Mouse (Mus musculus): ENCODE measurements around the gene Ubap2.

Gene Ubap2

DNA sequence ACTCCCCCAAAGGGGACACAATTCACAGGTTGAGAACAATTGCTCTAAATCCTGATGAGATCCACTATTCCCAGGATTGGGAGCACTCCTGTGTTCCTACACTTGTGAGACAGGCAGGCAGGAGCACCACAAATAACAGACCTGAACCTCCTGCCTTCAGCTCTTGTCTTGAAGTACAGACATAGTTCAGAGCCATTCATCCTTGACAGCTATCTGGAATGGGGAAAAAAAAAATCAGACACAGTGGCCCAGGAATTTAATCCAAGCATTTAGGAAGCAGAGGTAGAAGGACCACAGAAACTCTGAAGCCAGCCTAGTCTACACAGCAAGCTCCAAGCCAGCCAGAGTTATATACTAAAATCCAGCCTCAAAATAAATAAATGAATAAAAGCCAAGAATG, 6.8 kb downstream of the Ubap2 start:
- in situ Hi-C loops (cut with MboI; ENCODE audit: unreplicated experiment in 2 of 2) = no loop called here

DNA sequence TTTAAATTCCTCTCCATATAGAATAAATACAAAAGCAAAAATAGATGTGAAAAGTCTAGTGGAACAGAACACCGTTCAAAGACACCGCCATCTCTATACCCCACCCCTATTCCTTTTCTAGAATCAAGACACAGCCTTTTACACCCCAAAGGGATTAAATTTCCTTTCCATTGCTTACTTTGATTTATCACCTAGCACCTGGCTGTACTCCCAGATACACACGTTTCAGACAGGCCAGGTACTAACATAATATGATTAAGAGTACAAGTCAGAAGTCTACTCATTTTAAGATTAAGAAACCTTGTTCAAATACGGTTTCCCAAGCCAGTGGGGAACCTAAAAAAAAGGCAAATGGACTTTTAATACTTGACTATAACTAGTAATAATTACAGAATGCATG, 8.6 kb downstream of the Ubap2 start:
- in situ Hi-C loops (cut with MboI; ENCODE audit: unreplicated experiment in 2 of 2) = no loop called here

DNA sequence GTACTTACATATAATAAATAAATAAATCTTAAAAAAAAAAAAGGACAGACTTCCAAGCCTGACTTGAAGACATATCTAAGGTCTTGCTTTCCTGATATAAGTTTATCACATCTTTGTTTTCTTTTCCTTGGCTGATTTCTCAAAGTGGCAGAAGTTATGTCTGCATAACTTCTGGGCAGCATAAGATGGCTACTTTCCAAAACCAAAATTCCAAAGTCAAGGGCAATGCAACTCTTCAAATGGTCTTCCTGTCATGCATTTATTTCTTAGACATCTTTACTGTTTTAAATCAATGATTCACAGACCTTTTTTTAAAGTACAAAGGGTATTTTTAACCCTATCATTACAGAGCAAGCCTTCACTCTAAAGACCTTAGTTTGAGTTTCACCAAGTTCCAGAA, 14.3 kb downstream of the Ubap2 start:
- in situ Hi-C loops (cut with MboI; ENCODE audit: unreplicated experiment in 2 of 2) = no loop called here

DNA sequence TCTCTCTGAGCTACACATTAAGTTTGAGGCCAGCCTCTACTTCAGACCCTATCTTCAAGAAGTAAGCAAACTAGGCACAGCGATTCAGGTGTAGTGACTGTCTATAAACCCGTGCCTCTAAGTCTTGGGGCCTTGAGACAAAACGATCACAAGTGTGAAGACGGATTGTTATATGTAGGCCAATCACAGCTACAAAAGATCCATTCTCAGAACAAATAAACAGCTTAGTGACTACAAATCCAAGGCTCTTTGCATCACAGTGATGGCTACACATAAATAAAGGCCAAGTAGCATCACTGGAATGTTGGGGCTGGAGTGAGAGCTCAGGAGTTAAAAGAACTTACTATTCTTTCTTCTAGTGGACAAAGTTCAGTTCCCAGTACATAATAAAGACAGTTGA, 15.9 kb downstream of the Ubap2 start:
- in situ Hi-C loops (cut with MboI; ENCODE audit: unreplicated experiment in 2 of 2) = no loop called here

DNA sequence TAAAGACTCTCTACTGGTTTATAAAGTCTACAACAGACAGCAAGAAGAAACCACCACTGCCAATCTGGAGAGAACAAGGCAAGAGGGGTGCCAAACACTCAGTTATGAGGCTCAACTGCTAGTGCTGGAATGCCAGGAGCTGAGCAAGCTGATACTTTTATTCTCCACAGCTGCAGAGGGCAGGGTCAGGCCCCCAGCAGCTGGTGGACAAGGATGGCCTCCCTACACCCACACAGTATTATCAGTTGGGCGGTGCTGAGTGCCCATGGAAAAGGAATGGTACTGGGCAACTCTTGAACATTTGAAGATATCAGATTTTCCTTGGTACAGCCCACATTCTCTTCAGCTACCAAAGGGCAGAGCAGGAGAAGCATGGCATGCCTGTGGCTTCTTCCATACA, 17.2 kb downstream of the Ubap2 start:
- in situ Hi-C loops (cut with MboI; ENCODE audit: unreplicated experiment in 2 of 2) = no loop called here

DNA sequence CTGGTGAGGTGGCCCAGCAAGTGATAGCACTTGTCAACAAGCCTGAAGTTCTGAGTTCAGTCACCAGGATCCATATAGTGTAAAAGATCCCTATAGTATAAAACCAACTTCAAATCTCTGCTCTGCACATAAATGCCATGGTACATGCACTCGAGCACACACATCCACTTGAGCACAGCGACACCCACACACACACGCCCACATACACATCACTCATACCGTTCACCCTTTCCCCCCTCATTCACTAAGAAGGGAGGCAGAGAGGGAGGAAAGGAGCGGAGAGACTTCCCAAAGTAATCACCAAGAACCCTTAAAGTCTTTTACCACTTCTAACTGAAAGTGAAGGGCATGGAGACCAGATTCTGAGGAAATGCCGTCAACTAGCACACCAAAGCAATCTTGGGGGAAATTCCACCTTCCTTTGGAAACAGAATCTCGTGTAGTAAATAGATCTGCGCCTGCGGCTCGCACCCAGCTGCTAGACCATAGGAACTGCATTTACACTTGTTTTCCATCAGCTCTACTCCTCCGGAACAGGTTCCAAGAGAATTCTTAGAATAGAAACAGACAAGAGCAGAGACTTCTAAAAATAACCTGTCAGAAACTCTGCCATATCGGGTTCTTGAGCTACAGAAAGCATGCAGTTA, 19.3 kb downstream of the Ubap2 start:
- in situ Hi-C loops (cut with MboI; ENCODE audit: unreplicated experiment in 2 of 2) = no loop called here

DNA sequence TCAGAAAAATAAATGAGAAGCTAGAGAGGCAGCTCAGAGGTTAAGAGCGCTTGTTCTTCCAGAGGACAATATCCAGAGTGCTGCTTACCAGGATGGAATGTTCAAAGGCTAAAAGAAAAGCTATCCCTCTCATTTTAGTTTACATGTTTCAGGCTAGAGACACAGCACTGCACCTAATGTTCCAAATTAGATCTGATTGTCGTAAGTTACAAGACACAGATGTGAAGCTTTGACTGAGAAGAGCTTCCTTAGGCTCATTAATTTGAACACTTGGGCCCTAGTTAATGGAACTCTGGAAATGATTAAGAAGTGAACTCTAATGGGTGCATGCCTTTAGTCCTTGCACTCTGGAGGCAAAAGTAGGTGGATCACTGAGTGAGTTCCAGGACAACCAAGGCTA, 21.2 kb downstream of the Ubap2 start:
- in situ Hi-C loops (cut with MboI; ENCODE audit: unreplicated experiment in 2 of 2) = no loop called here

DNA sequence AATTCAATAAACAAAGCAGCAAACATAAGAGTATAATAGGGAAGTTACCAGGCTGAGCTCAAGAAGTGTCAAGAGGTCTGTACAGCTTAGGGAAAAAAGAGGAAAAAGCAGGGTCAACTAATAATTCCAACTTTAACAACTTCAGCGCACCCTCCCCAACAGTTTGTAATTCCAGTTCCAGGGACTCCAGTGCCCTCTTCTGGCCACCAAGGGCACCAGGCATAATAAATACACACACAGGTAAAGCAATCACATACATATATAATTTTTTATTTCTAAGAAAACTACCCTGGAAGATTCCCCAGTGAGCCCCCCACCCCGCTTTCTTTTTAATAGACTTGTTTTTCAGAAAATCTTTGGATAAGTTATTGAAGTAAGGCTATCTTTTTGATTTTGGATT, 29.5 kb downstream of the Ubap2 start:
- in situ Hi-C loops (cut with MboI; ENCODE audit: unreplicated experiment in 2 of 2) = no loop called here

DNA sequence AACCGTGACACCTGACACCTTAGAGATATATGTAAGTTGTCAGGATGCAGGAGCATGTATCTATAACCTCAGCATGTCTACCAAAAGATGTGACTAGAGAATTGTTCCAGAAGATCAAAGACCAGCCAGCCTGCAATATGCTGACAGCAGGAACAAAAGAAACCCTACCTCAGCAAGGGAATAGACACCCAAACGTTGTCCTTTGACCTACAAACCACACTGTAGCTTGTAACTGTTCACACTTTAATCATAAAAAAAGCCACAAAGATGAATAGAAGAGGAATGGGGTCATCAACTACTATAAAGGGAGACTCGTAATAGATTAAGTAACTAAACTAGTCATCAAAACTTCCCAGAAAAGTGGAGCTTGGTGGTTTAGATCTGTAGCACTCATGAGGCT, 34.0 kb downstream of the Ubap2 start:
- in situ Hi-C loops (cut with MboI; ENCODE audit: unreplicated experiment in 2 of 2) = no loop called here

DNA sequence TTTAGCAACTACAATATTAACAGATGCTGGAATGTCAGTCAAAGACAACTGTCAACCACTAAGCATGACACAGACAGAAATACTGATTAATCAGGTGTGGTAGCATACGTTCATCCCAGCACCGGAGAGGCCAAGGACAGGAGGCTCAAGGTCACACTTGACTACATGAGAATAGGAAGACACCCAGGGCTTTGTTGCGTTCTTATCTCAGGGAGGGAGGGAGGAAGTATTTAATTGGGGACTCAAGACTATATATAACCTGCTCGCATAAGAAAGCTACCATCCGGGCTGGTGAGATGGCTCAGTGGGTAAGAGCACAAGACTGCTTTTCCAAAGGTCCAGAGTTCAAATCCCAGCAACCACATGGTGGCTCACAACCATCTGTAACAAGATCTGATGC, 39.3 kb downstream of the Ubap2 start:
- in situ Hi-C loops (cut with MboI; ENCODE audit: unreplicated experiment in 2 of 2) = no loop called here

DNA sequence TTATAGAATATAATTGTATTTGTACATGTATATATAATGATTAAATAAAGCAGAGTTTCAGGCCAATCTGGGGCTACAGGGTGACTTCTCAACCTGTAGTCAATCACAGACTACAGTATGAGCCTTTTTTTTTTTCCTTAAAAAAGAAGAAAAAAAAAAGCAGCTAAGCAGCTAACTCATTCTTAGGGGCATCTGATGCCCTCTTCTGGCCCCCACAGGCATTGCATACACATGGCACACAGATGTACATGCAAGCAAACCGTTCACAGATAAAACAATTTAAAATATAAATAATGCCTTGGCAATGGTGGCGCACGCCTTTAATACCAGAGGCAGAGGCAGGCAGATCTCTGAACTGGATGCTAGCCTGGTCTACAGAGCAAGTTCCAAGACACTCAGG, 48.6 kb downstream of the Ubap2 start:
- in situ Hi-C loops (cut with MboI; ENCODE audit: unreplicated experiment in 2 of 2) = loop anchor here in 1 of 2 experiments (5.0 kb wide), 1 partner anchor 99 kb away; no protein-coding TSS in a partner anchor

DNA sequence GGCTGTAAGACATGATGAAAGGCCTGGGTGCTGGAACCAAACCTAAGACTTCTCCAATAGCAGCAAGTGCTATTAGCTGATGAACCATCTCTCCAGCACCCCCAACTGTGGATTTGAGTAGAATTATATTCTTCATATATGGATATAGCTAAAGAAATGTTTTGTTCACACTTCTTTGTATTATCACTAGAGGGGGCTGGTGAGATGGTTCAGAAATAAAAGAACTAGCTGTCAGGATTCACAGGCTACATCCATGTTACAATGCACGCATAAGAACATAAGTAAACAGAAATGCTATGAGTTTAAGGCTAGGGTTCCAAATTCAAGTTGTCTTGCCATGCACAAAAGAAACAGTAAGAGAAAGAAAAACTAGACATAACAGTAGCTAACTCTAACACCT, 49.5 kb downstream of the Ubap2 start:
- in situ Hi-C loops (cut with MboI; ENCODE audit: unreplicated experiment in 2 of 2) = loop anchor here in 1 of 2 experiments (5.0 kb wide), 1 partner anchor 98 kb away; no protein-coding TSS in a partner anchor

DNA sequence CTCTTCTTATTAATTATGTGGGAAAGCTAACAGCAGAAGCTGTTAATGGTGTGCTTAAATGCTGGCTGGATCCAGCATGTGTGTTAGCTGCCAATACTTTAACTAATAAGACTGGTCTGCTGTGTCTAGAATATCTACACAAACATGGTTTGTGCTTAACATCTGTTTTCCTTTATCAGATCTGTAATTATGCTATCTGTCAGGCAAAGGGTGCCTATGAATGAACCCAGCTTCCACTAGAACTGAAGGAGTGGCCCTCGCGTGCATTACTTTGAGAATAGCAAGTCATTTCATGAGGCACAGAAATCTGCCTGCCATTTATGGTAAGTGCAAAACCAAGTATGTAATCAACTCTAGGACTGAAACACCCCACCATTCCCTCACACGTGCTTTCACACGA, 66.9 kb downstream of the Ubap2 start:
- in situ Hi-C loops (cut with MboI; ENCODE audit: unreplicated experiment in 2 of 2) = no loop called here

DNA sequence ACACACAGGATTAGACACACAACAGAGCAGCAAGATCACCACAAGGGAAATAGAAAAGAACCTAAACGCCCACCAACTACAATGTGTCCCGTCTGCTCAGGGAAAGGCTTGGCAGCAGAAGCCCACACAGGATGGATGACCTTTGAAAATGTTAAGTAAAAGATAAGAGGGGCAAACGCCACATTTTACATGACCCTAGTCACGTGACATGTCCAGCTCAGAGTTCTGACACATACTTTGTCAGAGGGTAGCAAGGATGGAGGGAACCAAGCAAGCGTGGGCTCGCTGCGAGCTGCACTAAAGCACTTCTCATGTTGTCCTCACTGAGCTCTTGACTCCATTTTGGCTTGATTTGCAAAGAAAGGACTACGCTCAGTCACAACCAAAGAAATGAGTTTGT, 69.2 kb downstream of the Ubap2 start:
- in situ Hi-C loops (cut with MboI; ENCODE audit: unreplicated experiment in 2 of 2) = no loop called here

DNA sequence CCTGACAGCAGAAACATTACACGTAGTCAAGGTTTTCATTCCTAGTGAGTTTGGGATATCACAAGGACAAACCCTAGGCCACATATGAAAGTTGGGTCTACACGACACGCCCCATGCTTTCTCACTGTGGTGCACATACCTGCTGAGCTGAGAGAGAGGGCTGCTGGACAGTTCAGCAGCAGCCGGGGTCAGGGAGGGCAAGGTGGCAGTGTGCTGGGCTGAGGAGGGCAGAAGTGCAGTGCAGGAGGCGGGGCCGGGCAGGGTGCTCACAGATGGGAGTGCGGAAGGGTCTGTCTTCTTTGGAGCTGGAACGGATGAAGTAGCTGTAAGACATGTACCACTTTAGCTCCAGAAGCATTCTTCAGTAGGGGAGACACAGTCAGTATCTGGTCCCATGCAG, 72.8 kb downstream of the Ubap2 start:
- in situ Hi-C loops (cut with MboI; ENCODE audit: unreplicated experiment in 2 of 2) = no loop called here

DNA sequence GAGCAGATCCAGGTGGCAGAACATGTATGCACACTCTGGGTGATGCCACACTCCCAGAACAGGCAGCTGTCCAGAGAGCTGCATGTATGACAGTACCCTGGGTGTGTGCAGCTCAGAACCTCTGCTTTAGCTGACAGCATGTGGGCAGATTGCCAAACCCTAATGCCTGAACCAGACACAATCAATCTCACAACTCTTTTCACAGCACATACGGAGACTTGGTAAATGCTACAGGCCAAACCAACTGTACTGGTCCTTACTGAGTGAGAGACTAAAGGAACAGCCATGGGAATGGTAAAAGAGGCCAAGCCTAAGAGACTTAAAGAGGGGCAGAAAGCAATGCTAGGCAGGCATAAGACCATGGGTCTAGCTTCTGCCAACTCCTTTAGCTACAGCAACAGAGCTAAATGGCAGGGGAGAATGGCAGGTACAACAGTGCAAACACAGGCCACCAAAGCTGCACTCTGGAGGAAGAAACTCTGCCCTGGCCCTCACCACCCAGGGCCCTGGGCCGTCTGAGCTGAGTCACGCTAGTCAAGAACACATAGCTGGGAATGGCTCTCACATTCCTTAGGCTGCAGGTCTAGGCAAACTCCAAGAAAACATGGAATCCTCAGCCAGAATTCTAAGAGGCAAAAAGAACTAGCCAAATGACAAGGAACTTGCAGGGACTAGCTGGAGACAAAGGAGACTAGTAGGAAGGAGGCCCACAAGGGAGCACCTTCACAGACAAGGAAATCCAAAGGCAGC, 77.9 kb downstream of the Ubap2 start:
- in situ Hi-C loops (cut with MboI; ENCODE audit: unreplicated experiment in 2 of 2) = no loop called here

DNA sequence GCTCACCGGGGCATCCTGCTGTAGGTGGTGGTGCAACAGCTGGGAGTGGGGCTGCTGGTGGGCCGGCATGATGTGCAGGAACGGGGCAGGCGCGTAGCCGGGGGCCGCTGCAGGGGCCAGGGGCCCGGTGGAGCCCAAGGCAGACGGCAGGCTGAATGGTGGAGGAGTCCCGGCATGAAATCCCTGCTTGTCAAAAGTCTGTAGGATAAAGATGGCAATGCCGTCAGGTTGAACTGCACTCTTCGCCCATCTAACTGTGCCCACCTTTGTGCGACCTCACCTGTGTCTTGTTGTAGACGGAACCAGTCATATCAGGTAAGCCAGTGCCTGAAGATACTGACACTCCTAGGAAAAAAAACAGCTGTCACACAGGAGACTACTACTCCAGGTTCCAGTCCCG, 79.6 kb downstream of the Ubap2 start:
- in situ Hi-C loops (cut with MboI; ENCODE audit: unreplicated experiment in 2 of 2) = no loop called here

DNA sequence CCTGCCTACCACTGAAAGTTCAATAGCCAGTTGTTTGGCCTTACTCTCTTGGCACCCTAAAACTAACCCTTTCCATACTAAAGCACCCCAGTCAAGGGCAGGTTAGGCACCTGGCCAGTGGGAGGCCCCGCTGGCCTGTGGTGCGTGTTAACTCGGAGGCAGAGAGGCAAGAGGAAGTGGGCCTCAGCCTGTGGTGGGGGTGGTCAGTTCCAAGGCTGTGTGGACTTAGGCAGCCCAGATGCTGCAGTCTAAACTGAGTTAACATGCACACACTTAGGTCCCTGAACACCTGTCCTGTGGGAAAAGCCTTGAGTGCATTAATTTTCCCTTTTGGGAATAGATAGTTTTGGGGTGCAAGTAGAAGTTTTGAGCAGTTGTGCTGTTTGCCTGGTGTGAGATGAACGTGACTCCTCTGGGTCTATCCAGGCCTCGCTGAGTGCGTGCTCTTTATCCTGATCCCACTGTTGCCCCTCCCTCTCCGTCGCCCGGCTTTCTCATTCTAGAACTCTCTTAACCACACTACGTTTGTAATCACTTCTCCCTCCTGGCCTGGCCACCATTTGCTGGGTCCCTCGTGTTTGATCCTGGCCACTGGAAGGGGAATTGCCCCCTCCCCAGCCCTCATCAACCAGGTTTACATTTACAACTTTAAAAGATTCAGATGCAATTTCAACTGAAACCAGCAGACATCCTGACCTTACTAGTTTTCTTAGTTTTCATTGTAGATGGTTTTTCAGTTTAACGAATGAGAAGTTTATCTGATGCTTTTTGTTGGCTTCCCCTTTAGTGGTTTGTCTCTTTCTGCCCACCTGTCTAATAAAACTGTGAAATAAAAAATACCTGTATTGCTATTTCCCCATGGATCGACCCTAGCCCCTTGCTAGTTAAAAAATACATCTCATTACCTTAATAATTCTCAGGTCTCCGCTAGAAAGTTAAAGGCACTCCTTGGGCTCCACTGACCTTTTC, 82.1 kb downstream of the Ubap2 start:
- in situ Hi-C loops (cut with MboI; ENCODE audit: unreplicated experiment in 2 of 2) = no loop called here

DNA sequence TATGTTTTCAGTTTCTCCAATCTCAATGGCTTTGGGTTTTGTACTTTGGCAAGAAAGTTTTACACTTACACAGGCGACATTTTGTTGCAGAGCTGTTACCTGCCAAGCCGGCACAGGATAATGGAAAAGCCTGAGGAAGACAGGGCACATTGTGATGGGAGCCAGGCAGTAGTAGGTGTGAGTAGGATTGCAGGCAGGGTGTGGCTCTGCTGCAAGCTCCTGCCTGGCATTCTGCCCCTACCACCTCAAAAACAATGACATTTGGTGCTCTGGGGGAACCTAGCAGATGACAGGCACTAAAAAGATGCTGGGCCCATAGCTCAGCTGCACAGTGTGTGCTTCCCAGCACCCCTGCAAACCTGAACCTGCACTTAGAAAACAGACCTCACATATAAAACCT, 85.1 kb downstream of the Ubap2 start:
- in situ Hi-C loops (cut with MboI; ENCODE audit: unreplicated experiment in 2 of 2) = no loop called here

DNA sequence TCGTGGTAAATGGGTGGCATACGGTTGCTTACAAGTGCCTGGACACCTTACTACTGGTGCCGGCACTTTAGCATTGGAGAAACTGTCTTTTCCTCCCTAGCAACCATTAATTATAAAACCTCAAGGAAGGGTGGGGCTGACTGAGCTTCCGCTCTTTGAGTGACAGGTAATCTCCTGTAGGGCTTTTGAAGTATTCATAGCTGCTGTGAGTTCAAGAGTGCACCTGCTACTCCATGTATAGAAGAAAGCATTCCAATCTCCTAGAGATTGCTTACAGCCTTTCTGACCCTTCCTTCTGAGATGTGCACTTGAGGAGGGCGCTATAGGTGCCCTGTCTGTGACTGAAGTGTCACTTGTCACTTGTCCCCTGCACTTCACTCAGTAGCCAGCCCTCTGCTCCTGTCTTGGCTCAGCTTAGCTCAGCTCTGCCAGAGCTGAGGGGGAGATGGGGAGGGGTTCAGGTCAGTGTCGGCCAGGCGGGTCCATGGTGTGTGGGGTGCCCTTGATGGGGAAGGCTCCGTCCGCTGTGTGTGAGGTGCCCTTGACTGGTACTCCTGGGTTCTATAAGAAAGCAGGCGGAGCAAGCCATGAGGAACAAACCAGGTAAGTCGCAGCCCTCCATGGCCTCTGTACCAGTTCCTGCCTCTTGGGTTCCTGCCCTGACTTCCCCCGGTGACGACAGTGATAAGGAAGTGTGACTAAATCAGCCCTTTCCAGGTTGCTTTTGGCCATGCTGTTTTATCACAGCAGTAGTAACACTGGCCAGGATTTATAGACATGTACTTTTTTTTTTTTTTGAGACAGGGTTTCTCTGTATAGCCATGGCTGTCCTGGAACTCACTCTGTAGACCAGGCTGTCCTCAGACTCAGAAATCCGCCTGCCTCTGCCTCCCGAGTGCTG, 94.9 kb downstream of the Ubap2 start:
- in situ Hi-C loops (cut with MboI; ENCODE audit: unreplicated experiment in 2 of 2) = no loop called here
